Mouse (Mus musculus) embryonic facial prominence, embryonic 10.5 days (tissue): ENCODE results near the gene Acyp2. TPM values are rescaled to one million over a fixed set of nuclear protein-coding genes. Genes with fewer than 3 reads are reported as not detected.

Source experiments
- DNase-seq: peaks from one replicate; pipeline ENCODE4 v3.0.0-alpha.2; 2017; ENCODE audit warnings: low spot score
- H3K27ac ChIP-seq: fragments of 300-500 bp; sonication (generic); replicated peaks from 2 replicates; pipeline ENCODE4 v1.5.1; 2016; ENCODE audit warnings: mild to moderate bottlenecking
- H3K27me3 ChIP-seq: fragments of 300-500 bp; sonication (generic); replicated peaks from 2 replicates; pipeline ENCODE4 v1.6.1; 2016; ENCODE audit warnings: low read depth, mild to moderate bottlenecking; ENCODE audit not compliant: poor library complexity, severe bottlenecking
- H3K36me3 ChIP-seq: fragments of 300-500 bp; sonication (generic); replicated peaks from 2 replicates; pipeline ENCODE4 v1.6.1; 2016; ENCODE audit warnings: mild to moderate bottlenecking, moderate library complexity
- H3K4me1 ChIP-seq: fragments of 300-500 bp; sonication (generic); 2 replicates; pipeline ENCODE4 v1.6.1; 2016
- H3K4me3 ChIP-seq: fragments of 300-500 bp; sonication (generic); 2 replicates; pipeline ENCODE4 v1.5.1; 2016; ENCODE audit warnings: mild to moderate bottlenecking, moderate library complexity
- H3K9me3 ChIP-seq: fragments of 300-500 bp; sonication (generic); 2 replicates; pipeline ENCODE4 v1.6.1; 2016; ENCODE audit warnings: mild to moderate bottlenecking
- WGBS: fragments of 180-500 bp; shearing (Covaris S2); methylation state at CpG from one replicate; pipeline ENCODE4 v1.1.7; 2016; 5-methylcytosine and 5-hydroxymethylcytosine counted together
- polyA plus RNA-seq: library from polyadenylated mRNA; unstranded; fragments of >200 nt; fragmentation: Nextera tagmentation; extraction: Ambion mirVana; gene quantifications from 2 replicates; pipeline ENCODE4 v1.2.1, GENCODE M21; 2016

The Acyp2 gene
- polyA plus RNA-seq, 1 experiment from 2014 or later: 5.1 TPM

DNA sequence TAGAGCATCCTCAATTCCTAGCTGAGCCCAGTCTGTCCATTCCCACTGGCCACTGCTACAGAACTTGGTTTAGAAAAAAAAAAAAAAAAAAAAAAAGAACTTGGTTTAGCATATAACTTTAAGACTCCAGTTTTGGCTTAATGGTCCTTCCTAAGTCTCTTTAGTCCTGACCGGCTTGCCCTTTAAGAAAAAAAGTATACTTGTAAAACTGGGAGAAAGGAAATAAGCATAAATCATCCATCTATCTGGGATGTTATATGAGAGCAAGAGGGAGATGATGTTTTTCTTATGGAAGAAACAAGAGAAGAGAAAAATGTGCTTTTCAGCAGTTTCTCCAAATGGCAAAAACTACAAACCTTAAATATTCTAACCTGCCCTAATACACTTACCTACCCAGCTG is 89.2 kb downstream of the Acyp2 start:
- no peak overlapping the region for H3K4me3 ChIP-seq
- H3K36me3 ChIP-seq: no peaks in the 10 kb centered on the region
- DNase-seq: no peak
- no peaks in the 10 kb centered on the region for H3K27me3 ChIP-seq
- no peaks in the 10 kb centered on the region for H3K9me3 ChIP-seq
- 94% methylated on average over 1 of the region's 1 CpGs for WGBS
- H3K27ac ChIP-seq: no peak overlapping the region
- no peaks in the 10 kb centered on the region for H3K4me1 ChIP-seq

DNA sequence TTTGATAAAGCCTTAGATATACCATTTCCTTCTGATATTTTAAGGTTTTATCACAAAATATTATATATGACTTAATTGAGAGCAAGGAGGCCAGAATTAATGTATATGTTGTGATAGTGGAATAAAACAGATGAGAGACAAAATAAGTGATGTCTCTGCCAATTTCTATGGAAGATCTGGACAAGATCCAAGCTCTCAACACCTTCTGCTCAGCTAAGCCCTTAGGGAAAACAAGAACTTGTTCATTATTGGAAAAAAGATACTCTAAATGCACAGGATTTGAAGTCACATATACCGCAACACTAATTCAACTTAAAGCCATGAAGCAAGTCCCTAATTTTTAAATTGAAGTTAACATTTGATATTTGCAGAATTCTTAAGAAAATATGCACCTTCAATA is 96.0 kb downstream of the Acyp2 start:
- no peaks in the 10 kb centered on the region for H3K36me3 ChIP-seq
- no peaks in the 10 kb centered on the region for H3K27me3 ChIP-seq
- H3K4me1 ChIP-seq: no peaks in the 10 kb centered on the region
- no peak for DNase-seq
- H3K27ac ChIP-seq: no peak overlapping the region
- no peaks in the 10 kb centered on the region for H3K9me3 ChIP-seq
- WGBS: 97% methylated on average over 1 of the region's 1 CpGs
- H3K4me3 ChIP-seq: no peak overlapping the region

DNA sequence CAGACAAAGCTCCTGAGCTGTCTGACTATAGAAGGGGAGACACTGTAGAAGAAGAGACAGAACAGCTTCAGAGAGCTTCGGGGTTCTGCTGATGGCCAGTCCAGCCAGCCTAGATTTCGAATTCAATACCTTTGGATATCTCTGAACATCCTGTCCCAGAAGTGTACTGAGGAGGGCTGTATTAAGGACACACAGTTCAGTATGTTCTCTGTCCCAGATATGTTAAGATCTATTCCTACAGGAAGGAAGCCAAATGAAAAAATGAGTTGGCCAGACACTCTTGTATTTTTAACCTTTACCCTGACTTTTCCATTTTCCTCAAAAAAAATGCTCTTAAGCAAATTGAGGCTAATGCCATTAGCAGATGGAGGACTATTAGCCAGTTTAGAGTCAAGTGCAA is 132.3 kb downstream of the Acyp2 start:
- no peaks in the 10 kb centered on the region for H3K4me1 ChIP-seq
- no peaks in the 10 kb centered on the region for H3K36me3 ChIP-seq
- WGBS: 86% methylated on average over 2 of the region's 2 CpGs
- no peak for DNase-seq
- no peak overlapping the region for H3K4me3 ChIP-seq
- H3K9me3 ChIP-seq: no peaks in the 10 kb centered on the region
- H3K27ac ChIP-seq: no peak overlapping the region
- H3K27me3 ChIP-seq: no peaks in the 10 kb centered on the region

DNA sequence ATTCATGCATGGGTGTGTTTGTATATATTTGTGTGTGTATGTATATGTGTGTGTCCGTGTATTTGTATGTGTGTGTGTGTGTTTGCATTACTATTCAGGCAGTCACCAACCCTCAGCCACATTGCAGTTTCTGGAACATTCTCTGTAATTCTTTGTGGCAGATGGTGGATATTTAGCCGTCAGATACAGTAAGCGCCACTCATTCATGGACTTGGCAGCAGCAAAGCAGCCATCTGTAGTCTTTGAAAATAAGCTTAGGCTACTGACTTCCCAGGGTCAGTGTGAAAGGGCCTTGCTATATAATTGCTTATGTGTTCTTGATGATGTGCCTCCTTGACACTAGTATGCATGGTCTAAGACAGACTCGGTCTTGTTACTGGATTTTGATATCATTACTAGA is 141.2 kb downstream of the Acyp2 start:
- no peaks in the 10 kb centered on the region for H3K27me3 ChIP-seq
- no peak overlapping the region for H3K4me3 ChIP-seq
- 91% methylated on average over 4 of the region's 4 CpGs for WGBS
- H3K27ac ChIP-seq: no peak overlapping the region
- H3K4me1 ChIP-seq: no peaks in the 10 kb centered on the region
- no peaks in the 10 kb centered on the region for H3K36me3 ChIP-seq
- H3K9me3 ChIP-seq: no peaks in the 10 kb centered on the region
- DNase-seq: no peak

DNA sequence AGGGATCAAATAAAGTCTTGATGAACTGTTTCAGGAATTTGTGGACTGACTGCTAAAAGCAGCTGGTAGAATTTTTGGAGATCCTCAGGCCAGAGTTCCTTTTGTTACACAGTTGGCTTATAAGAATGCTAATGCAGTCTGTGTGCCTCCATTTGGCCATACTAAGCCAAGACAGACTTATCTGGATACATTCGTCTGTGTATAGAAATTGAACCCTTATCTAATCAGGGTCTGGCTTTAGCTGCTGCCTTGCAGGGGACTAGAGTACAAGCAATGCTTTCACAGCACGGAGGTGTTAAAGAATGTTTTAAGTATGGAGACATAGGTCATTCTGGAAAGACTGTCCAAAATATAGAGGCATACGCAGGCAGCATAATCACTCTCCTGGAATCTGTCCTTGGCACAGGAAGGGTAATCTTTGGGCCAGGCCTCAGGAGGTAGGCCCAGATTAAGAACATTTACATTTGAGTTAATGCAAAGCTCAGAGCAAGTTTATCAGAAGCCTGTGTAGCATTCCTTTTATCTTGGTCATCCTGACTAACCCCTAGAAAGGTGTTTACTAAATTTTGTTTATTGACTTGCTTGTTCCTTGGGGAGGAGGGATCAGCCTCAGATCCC is 150.5 kb downstream of the Acyp2 start:
- Histone ChIP-seq H3K4me1 (no peaks in the 10 kb centered on the region), H3K4me3 (no peak overlapping the region), H3K27me3 (no peaks in the 10 kb centered on the region), H3K36me3 (no peaks in the 10 kb centered on the region), H3K27ac (no peak overlapping the region), H3K9me3 (0 out of 2 replicates have a peak, but pooled peaks cover 5% of the 10 kb centered on the region)
- no peak for DNase-seq
- 80% methylated on average over 3 of the region's 3 CpGs for WGBS

DNA sequence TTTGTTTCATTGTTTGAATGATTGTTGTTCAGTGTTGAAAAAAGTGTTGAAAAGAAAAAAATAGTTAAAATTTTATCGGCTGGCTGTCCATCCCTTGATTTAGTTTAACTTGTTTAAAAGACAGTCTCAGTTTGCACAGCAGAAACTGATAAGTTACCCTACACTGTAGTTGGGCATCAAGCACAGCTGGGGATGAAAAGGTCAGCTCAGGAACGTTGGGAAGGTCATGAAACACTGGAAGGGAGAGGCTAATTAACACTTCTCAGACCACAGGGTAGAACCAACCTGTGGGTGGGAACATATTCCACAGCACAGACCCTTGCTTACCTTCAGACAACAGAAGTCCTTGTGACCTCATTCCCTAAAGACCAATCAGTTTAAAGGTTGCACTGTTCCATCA is 152.2 kb downstream of the Acyp2 start:
- H3K36me3 ChIP-seq: no peaks in the 10 kb centered on the region
- no peaks in the 10 kb centered on the region for H3K27me3 ChIP-seq
- H3K4me3 ChIP-seq: no peak overlapping the region
- no peak overlapping the region for H3K27ac ChIP-seq
- 60% methylated on average over 2 of the region's 2 CpGs for WGBS
- DNase-seq: no peak
- H3K9me3 ChIP-seq: 0 out of 2 replicates have a peak, but pooled peaks cover 5% of the 10 kb centered on the region
- H3K4me1 ChIP-seq: no peaks in the 10 kb centered on the region

DNA sequence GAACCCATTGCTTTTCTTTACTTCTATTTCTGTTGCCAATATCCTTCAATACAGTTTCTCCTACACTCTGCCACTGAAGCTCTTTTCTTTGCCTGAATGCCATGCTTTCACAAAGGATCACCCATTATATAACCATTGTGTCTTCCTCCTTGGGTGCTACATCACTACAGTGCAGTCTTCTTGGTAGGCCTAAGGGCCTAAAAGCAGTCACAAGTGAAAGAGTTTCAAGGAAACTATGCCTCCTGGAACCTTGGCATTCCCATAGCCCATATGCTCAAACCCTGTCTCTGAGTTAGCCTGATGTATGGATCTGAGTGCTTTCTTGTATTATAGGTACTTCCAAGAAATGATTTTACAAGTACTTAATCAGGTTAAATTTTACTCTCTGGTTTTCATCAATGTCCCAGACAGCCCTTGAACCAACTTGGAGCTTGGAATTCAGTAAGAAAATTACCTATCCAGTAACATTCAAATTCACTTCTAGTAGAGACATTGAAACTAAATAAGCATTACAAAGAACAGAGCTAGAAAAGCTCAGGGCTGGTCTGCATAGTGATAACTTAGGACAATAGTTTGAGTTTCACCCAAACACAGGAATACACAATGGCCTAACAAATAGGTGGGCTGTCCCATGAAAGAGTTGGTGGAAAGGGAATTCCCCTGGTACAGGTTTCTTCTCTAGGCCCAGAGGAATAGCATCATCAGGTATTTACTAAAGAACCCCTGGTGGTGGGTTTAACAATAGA is 157.7 kb downstream of the Acyp2 start:
- no peak for DNase-seq
- no peak overlapping the region for H3K4me3 ChIP-seq
- no peaks in the 10 kb centered on the region for H3K9me3 ChIP-seq
- H3K27ac ChIP-seq: no peak overlapping the region
- H3K27me3 ChIP-seq: no peaks in the 10 kb centered on the region
- H3K36me3 ChIP-seq: no peaks in the 10 kb centered on the region
- H3K4me1 ChIP-seq: no peaks in the 10 kb centered on the region

DNA sequence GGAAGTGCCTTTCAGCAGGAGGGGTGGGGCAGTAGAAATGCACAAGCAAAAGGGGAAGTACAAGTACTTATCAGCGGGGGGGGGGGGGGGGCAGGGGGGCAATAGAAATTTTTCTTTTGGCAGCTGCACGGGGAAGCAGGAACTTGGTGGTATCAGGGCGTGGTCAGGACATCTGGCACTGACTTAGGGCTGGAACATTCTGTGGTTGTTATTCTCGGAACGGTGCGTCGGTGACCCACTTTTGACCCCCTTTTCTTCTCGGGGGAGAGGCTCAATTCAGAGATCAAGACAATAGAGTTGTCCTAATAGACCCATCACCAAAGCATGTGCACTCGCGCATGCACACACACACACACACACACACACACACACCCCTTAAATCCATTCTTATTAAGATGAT is 161.2 kb downstream of the Acyp2 start:
- H3K27ac ChIP-seq: no peak overlapping the region
- DNase-seq: no peak
- H3K4me3 ChIP-seq: no peak overlapping the region
- H3K27me3 ChIP-seq: no peaks in the 10 kb centered on the region
- H3K36me3 ChIP-seq: no peaks in the 10 kb centered on the region
- H3K9me3 ChIP-seq: no peaks in the 10 kb centered on the region
- no peaks in the 10 kb centered on the region for H3K4me1 ChIP-seq
- 81% methylated on average over 10 of the region's 10 CpGs for WGBS

DNA sequence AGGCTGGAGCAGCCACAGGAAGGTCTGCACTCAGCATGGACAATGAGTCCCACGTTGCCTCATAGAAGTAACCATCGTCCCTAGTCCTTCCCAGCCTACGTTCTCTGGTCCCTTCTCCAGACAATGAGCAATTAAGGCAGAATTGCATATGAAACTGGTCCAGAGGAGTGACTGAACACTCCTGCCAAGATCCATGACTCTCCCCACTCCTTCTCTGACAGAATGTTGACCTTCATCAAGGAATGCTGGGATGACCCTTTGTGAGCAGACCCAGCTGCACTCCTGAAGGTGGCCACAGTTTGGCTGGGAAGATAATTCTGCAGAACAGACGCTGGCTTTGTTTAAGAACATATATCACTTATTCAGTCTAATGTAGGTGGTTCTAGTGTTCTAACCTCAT is 166.1 kb downstream of the Acyp2 start:
- Histone ChIP-seq H3K4me3 (no peak overlapping the region), H3K4me1 (no peaks in the 10 kb centered on the region), H3K36me3 (no peaks in the 10 kb centered on the region), H3K27ac (no peak overlapping the region), H3K27me3 (no peaks in the 10 kb centered on the region), H3K9me3 (no peaks in the 10 kb centered on the region)
- DNase-seq: no peak
- 85% methylated on average over 4 of the region's 4 CpGs for WGBS

DNA sequence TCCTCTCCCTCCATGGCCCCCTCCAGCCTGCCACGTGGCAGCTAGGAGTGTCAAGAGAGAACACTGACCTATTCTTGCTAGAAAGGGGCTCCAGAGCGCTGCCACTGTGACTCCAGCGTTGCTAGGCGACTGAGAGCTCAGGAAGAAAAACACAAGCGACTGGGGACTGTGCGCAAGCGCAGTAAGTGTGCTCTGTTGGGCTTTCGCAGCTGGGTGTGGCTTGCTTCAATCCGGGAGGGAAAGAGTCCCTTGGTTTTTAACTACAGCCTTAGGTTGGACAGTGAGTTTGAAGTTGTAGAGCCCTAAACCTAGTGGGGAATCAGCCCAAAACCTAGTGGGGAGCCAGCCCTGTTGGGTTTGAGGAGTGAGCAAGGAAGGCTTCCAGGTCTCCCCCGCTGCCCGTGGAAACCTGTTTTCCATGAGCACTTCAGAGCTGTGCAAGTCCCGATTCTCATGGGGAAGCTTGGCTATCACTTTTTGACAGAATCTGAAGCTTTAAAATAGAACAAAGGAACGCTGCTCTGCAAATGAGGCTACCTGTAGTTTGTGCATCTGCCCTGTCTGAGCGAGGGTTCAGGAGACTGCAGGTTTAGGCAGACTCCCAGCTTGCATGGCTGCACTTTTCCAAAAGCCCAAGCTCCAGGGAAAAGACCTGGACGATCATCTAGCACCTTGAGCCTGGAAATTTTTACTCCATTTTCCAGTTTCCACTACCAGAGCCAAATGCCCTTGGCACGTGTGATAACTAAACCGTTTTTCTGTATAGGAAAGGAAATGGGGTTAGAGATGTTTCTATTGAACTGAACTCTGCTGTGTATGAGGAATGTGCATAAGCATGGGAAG is 177.4 kb downstream of the Acyp2 start, which contains the start of gene 4930505A04Rik:
4930505A04Rik (minus strand) TSS at position 77 of the 843 bp plus-strand sequence.
- H3K4me1 ChIP-seq: peaks cover 14% of the 10 kb centered on the region
- H3K27ac ChIP-seq: peak within 1 kb of the TSS; percentile 87
- 11% methylated on average over 17 of the region's 17 CpGs for WGBS
- H3K36me3 ChIP-seq: no peaks in the 10 kb centered on the region
- no peaks in the 10 kb centered on the region for H3K9me3 ChIP-seq
- DNase-seq: peak; percentile 93
- H3K27me3 ChIP-seq: no peaks in the 10 kb centered on the region
- peak within 1 kb of the TSS; percentile 63 for H3K4me3 ChIP-seq

DNA sequence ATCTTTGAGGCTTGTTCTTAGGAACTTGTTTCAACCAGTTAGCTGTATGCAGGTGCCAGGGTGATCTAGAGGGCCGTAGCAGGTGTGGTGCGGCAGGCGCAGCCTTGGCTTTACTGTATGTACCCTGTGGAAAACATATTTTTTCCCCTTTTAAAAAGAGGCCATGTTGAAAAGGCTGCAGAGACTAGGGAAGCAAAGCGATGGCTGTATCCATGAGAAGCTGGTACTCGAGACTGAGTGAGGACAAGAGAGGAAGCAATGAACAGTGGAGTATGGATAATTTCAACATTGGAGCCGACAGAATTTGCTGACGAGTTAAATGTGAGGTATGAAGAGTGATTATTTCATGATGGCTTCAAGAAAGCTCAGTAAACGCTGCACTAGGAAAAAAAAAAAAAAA is 178.2 kb downstream of the Acyp2 start:
- H3K9me3 ChIP-seq: no peaks in the 10 kb centered on the region
- peak overlapping the region; percentile 87; the same call in 1 of the 2 replicates for H3K27ac ChIP-seq
- no peaks in the 10 kb centered on the region for H3K27me3 ChIP-seq
- no peak overlapping the region; the same call in 1 of the 2 replicates for H3K4me3 ChIP-seq
- no peak for DNase-seq
- H3K36me3 ChIP-seq: no peaks in the 10 kb centered on the region
- peaks cover 14% of the 10 kb centered on the region for H3K4me1 ChIP-seq
- WGBS: 74% methylated on average over 8 of the region's 8 CpGs
